Mouse (Mus musculus) kidney, adult 8-10 months (tissue): ENCODE data around the gene Stox1.

ENCODE experiments used
- DNase-seq, 2 experiments: peaks; one replicate each; pipeline ENCODE4 v3.0.0; 2022

The Stox1 gene

DNA sequence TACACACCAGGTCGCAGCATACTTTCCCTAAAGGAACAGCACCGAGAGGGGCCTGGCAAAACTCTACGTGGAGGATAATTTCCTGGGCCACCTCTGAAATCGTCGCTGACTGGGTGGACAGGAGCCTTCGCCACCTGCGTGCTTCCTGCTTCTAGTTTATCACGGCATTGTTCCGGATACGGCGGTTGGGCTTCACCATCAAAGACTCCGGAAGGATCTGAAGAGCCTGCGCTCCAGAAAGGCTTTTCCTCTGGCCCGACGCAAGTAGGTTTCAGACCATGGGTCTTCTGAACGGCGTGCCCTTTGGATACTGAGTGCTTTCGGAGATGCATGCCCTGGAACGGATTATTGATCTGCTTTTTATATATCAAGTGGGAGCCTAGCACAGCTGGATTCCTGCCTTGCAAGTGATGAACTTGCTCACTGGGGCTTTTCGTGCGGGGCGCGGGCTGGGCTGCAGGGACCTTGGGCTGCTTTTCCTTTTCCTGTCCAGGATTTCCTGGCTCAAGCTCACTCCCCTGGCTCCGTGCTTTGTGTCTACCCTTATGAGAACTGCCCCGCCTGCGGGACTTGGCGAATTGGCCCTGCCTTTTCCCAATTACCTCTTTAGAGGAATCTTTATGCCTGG is 60.9 kb downstream of the Stox1 start:
- peak; percentile 40 to 56 for DNase-seq

DNA sequence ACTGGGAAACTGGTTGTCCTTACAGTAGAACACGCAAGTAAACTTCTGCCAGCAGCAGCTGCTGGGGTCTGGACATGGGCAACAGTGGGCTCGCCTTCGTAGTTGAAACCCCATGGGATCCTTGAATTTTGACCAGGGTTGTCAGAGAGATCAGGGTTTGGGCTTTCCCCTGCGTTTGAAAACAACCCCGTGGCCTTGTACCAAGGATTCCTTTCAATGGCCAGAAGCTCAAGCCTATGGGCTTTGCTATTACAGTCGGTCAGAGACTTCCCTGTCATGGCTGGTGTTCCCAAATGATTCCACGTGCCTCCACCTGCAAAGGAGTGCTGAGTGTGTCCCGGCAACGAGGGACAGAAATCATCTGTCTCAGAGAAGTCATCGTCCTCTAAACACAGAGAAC is 61.8 kb downstream of the Stox1 start:
- no peak for DNase-seq

DNA sequence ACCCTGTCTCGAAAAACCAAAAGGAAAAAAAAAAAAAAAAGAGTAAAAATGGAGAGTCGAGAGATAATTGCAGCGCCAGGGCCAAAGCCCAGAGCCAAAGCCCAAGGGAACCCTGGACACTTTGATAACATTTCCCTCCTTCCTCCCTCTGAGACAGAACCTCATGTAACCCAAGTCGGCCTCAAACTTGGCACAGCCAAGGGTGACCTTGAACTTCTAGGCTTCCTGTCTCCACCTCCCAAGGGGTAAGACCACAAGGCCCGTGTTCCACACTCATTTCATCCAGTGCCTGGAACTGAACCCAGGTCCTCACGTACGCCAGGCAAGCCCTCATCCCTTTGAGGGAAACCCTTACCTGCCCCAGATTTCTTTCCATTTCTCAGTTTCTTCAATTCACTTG is 69.2 kb downstream of the Stox1 start:
- DNase-seq: no peak

DNA sequence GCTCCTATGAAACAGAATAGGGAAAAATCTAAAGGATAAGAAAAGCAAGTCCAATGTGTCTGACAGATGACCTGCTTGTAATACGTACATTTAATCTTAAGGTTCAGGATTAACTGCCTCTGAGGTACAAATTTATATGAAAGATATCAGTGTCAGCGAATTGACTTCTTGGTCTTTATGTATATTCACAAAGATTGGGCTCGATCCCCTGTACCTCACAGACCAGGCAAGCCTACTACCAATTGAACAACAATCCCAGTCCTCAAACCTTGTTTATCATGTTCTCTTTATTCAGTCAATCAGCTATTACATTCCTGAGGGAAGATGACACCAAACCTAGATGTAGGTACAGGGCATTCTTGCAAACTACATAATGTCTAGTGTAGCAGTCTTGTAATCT is 74.0 kb downstream of the Stox1 start:
- no peak for DNase-seq

DNA sequence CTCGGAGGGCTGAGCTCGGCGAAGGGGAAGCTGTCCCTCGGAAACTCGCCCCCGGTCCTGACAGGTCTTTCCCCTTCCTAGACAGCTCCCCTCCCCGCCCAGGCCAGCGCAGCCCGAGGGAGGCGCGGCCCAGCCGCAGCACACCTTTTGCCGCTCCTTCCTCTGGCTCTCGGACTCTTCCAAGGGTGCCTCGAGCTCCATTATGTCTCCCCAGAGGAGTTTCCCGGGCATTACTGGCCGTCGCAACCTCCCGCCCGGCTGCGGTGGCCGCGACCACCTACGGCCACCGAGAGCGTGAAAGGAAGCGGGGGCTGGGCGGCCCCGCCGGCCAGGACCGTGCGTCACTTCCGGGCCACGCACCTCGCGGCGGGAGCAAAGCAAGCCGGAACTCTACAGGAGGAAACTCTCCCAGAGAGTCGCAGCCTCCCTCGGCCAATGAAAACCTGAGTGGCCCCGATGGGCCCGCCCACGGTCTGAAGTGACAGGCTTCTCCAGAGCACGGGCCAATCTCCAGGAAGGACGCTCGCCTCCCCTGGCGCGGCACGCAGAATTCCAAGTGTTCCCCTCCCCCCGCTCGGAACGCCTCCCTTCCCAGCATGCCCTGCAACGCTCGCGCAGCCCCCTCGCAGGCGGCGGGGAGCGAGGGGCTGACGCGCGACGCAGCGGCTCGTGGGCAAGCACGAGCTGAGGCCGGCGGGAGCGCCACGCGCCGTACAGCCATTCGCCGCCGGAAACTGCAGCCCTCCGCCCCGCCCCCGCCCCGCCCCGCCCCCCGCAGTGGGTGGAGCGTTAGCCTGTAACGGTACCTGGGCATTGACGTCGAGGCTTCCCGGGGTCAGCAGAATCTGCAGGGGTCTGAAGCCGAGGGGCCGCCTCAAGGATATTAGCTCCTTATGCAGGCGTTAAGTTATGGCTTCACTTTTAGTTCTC is 74.8 kb downstream of the Stox1 start, which contains the start of gene Ddx50:
Ddx50 (minus strand) TSS at position 338 of the 930 bp plus-strand sequence.
- DNase-seq: peak; percentile 99

DNA sequence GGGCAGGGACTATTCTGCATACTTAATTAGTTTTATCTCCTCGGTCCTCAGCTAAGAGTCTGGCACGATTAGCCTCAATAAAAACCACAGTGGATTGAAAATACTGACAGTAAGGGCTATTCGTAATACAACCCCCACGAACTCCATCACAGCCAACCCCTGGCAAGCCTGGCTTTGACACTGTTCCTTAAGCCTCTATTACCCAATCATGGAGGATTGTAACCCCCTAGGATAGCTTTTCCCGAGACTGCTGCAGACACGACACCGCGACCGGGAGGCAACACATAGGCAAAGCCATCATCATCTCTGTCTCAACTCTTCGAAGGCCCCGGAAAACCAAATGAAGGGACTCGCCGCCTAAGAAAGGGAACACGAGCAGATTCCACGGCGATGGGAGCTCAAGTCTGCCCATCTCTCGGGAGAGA is 75.6 kb downstream of the Stox1 start:
- DNase-seq: no peak
